Mouse (Mus musculus): ENCODE measurements around the gene Krba1.

The Krba1 gene

DNA sequence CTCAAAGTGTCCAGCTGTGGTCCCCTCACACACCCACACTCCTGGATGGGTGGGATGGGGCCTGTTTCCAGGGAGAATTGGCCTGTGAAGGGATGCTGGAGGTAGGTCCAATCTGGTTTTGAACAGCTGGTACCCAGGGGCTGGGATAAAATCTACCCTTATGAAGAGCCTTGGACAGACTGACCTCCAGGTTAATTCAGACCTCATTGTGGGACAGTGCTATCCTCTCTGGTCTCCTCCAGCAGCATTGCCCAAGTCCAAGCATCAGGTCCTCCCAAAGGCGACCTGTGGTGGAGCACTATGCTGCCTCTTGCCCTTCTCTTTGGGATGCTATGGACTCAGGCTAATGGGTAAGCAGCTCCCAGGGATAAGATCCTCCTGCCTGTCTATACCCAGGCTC is 52.5 kb downstream of the Krba1 start, which contains the start of gene Sspo:
TSS of gene Sspo (plus strand) at position 301 of the 400 bp plus-strand sequence.
- no peak for DNase-seq (ENCODE audit: low spot score in 2 of 2)

GRCm38 (mm10) chr6:48448527-48448926 is 53.1 kb downstream of the Krba1 start:
- DNase-seq (ENCODE audit: low spot score in 2 of 2): no peak

DNA sequence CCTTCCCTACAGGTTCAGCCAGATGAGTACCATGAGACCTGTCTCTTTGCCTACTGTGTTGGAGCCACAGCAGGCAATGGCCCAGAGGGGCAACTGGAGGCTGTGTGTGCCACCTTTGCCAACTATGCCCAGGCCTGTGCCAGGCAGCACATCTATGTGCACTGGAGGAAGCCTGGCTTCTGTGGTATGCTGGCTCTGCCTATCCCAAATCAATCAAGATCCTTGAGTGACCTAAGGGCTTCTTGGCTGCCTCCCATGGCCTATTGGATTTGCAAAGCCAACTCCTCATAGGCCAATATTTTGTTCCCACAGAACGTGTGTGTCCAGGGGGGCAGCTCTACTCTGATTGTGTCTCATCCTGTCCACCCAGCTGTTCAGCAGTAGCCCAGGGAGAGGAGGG is 56.8 kb downstream of the Krba1 start:
- no peak for DNase-seq (ENCODE audit: low spot score in 2 of 2)

DNA sequence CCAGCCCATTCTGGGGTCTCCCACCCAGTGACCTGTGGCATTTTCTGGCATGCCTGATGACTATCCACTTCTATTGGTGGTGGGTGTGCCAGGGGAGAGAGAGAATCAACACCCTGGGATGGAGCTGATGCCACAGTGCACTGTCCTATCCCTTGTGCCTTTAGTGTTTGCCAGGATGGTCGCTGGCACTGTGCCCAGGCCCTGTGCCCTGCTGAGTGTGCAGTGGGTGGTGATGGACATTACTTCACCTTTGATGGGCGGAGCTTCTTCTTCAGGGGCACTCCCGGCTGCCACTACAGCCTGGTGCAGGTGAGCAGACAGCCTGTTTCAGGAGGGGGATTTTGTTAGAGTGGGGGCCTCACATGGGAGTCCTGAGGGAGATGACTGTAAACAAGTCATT is 57.4 kb downstream of the Krba1 start:
- DNase-seq (ENCODE audit: low spot score in 2 of 2): no peak

DNA sequence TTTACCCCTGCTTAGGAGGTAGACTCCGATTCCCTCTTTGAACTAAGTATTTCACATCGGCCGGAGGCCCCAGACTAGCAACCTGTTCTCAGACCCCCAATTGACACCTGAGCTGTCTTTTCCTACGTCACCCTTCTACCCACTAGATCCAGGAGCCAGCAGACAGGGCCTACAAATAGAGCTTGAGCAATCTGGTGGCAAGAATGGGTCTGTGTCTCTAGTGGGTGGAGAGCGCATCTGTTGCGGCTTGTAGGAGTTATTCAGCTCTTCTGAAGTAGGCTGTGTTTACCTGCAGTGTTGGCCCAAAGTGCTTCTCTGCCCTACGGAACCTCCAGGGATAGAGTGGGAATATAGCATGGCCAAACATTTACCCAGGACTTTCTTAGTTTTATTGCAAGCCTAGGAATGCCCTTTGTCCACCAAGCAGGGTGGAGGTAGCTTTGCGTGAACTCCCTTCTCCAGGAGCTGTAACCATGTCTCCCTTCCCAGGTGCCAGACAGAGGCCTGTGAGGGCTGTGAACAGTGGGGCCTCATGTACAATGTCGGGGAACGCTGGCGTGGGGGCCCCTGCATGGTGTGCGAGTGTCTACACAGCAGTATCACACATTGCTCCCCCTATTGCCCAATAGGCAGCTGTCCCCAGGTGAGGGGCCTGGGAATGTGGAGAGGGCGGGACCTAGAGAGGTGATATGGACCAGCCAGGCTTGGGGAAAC is 69.7 kb downstream of the Krba1 start:
- no peak for DNase-seq (ENCODE audit: low spot score in 2 of 2)

- DNase-seq (ENCODE audit: low spot score in 2 of 2): no peak
Observed at GRCm38 (mm10) chr6:48466715-48467114, 71.3 kb downstream of the Krba1 start.

GRCm38 (mm10) chr6:48467490-48467889 is 72.1 kb downstream of the Krba1 start:
- no peak for DNase-seq (ENCODE audit: low spot score in 2 of 2)

All from urinary bladder, postnatal 4 days (tissue).